Mouse (Mus musculus) cerebellum, postnatal 14 days (tissue): Measurements from ENCODE around the gene Lgals3bp.

Experiments
- DNase-seq, 2 experiments: peaks; one replicate each; pipeline ENCODE4 v3.0.0; 2021; ENCODE audit warnings: mixed read lengths in 2 of 2

Lgals3bp gene

DNA sequence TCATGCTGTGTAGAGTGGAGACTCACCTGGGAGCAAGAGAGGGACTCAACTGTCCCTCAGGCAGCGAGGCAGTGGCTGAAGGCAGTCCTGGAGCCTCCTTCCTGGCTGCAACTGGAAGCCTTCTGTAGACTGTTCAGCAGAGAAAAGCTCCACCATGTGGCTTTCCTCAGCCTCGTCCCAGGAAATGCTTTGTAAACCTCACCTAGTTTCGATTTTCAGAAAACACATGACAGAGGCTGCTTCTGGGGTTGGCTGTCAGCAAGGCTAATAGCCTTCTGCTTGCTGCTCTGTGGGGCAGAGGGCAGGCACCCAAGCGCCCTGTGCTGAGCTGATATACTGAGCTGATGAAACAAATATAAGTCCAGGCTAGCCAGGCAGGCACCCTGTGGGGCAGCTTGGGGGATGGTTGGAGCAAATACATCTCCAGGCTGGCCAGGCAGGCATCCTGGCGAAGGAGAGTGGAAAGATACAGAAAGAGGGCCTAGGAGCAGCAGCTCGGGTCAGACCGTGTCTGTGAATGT, at the start of gene Lgals3bp:
TSS of gene Lgals3bp (minus strand) at position 333 of the 521 bp plus-strand sequence.
- DNase-seq, result peak; percentile 61 to 74

GRCm38 (mm10) chr11:118451211-118451610, 49.3 kb upstream of the Lgals3bp start:
- DNase-seq, result no peak

- peak in 1 of 2 experiments; percentile 47 for DNase-seq
These were observed 46.5 kb upstream of the Lgals3bp start for GRCm38 (mm10) chr11:118448385-118448784.

- DNase-seq, result peak; percentile 52 to 64
These were observed 45.5 kb upstream of the Lgals3bp start for GRCm38 (mm10) chr11:118447346-118447745.

GRCm38 (mm10) chr11:118445843-118446242, 44.0 kb upstream of the Lgals3bp start:
- DNase-seq, result peak; percentile 80 to 81

- peak; percentile 82 to 90 for DNase-seq
These were observed 41.5 kb upstream of the Lgals3bp start for GRCm38 (mm10) chr11:118443201-118443970.

DNA sequence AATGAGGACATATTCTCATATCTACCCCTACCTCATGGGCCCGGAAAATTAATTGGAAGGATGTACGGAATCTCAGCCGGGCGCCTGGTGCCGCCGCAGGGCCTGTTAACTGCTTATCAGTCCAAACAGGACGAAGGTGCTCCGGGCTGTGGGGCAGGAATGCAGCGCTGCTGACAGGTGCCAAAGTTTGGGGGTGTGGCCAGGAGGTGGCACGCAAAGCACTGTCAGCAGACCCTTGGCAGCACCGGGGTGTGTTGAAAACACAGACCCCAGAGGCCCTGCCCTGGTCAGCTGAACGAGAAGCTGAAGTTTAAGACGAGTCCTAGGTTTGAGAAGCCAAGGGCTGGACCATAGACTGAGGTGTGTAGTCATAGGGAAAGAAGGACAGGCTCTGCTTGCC, 40.8 kb upstream of the Lgals3bp start:
- DNase-seq, result no peak

GRCm38 (mm10) chr11:118438665-118439414, 36.9 kb upstream of the Lgals3bp start:
- no peak for DNase-seq

DNA sequence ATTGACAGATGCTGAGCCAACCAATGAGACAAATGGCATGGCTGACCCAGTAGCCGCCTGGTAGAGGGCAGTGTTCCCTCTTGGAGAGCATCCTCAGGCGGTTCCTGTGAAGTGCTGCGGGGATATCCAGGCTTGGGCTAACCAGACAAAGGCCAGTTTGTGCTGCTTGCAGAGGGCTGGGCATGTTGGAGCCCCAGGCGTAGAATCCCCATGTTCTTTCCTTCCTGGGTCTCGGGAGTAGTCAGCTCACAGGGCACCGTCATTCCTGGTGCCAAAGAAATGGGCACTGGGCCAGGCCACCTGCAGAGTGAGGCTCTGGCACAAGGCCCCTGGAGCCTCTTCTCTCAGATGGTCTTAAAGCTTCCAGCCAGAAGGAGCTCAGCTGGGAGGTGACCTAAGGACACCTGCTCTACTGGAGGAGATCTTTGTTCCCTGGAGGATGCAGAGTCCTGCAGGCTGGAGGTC, 34.6 kb upstream of the Lgals3bp start:
- peak; percentile 85 to 88 for DNase-seq

- DNase-seq, result no peak
These were observed 32.2 kb upstream of the Lgals3bp start for GRCm38 (mm10) chr11:118434093-118434492.

DNA sequence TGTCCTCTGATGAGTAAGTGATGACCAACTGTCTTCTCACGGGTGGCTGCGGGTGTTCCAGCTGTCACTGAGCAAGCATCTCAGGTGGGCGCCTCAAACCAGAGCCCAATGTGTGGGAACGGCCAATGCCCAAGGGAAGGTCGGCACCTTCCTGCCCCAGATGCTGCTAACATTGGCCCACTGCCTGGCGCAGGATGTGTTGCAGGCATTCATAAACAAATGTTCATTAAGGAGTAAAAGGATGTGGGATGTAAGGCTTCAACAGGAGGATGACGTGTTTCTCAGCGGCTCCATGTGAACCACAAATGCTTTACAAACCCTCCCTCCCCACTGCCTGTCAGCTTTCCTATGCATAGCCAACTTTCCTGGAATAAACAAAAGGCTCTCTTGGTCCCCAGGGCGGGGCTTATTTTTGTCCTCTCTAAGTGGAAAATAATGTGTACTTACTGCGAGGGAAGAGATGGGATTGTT, 31.5 kb upstream of the Lgals3bp start:
- DNase-seq, result no peak

GRCm38 (mm10) chr11:118431100-118431948, 29.4 kb upstream of the Lgals3bp start:
- DNase-seq, result no peak

GRCm38 (mm10) chr11:118430291-118430885, 28.5 kb upstream of the Lgals3bp start:
- DNase-seq, result no peak

DNA sequence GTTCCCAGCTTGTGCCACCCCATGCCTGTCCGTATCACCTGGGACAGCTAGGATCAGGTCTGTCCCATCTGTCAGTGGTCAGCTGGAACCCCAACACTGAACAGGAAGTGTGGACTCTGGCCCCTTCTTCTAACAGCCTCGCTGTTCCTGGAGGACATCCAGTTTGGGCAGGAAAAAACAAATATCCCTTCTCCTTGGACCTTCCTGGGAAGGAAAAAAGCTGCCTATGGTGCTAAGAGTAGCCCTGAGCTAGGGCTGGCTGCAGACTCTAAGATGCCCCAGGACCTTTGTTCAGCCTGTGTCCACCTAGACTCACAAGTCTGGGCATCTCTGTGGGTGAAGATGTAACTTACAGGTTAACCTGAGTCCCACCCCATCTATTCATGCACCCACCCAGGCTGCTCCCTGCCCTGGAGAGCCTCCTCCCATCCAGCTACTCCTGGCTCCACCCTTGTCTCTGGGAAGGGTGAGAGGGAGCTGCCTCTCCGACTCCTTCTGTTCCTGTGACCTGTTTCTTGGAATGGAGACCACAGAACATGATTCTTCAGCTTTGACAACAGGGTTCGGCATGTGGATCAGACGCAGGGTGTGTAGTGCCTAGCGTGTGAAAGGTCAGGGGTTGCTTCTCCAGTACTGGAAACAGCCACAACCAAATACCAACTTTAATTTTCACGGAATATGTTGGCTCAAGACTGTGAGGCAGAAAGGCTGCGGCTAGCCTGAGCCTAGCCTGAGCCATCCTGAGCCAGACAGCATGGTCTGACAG, 27.2 kb upstream of the Lgals3bp start:
- DNase-seq, result no peak

DNA sequence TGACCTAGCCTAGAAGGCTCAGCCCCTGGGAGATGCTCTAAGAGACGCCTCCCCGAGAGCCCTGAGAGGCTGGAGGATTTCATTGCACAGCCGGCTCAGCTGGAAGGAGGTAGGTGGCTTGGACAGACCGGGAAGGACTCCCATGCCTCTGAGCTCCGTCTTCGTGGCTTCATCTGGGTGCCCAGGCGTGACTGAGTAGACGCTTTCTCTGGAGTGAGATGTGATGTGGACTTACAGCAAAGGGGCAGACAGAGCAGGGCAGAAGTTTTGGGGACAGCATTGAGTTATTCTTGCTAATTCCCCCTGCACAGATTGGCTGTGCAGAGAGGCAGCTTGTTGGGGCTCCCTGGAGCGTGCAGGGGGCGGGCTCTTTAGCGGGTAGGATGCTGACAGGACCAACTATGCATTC, 26.6 kb upstream of the Lgals3bp start:
- DNase-seq, result no peak

DNA sequence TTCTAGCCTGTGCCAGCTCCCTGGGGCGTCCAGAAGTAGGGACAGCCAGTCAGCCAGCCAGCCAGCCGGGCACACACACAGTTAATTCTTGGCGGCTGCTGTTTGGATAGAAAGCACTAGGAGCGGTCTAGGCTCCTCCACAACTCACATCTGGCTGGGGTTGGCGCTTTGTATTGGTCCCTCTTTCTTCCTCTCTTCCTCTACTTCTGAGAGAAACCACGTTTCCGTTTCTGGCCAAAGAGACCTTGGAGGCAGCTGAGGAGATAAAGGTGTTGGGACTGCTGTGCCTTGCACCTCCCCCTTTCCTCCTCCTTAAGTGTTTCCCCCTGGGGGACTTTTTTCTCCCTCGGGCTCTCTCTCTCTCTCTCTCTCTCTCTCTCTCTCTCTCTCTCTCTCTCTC, 26.1 kb upstream of the Lgals3bp start, which contains the start of gene C1qtnf1:
TSS of gene C1qtnf1 (plus strand) at position 218 of the 400 bp plus-strand sequence.
- DNase-seq, result no peak

GRCm38 (mm10) chr11:118427266-118427779, 25.4 kb upstream of the Lgals3bp start:
- no peak for DNase-seq

DNA sequence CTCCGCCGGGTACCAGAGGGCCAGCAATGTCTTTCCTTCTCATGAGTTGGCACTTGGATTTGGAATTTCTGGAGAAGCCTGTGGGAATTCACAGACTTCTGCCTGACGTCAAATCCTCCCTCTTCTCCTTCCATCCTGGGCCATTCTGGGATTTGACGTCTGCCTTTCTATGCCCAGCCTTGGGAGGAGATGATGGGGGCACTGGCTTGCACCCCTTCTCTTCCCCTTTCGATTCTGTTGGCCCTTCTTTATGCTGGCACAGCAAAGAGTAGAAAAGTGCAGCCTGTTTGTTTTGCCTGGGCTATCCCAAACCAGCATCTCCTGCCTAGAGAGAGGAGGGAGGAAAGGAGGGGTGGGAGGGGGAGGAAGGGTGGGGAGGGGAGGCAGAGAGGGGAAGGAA, 24.9 kb upstream of the Lgals3bp start:
- no peak for DNase-seq

- DNase-seq, result no peak
These were observed 22.9 kb upstream of the Lgals3bp start for GRCm38 (mm10) chr11:118424621-118425335.

DNA sequence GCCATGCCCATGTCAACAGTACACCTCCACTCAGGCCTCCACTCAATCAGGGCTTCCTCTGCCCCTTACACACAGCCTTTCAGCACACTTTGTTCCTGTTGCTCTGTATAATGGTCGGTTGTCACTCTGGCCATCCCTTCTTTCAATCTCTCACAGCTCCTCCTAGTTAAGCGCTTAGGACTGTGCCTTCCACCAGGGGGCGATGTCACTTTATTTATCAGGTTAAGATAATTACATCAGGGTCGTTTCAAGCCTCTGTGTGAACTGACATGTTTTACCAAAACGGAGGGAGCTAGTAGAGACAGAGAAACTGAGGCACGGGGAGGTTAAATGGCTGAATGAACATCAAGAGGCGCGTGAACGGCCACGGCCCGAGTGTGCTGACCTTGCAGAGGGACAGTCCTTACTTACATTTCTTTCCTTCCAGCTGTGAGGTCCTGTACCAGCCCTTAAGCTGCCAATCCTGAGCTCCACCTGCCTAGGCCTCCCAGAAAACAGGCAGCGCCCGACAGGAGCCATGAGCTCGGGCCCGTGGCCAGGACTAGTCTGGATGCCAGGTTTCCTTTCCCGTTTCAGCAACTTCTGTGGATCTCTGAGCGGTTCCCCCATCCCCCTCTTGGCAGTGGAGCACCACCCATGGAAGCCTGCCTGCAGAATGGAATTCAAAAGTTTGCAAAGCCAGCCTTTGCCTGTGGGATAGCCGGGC, 21.5 kb upstream of the Lgals3bp start:
- DNase-seq, result peak; percentile 89 to 93
